Mouse (Mus musculus) left cerebral cortex, adult 2 months (tissue): Measurements from ENCODE around the gene Rapgef1. TPM values are rescaled to one million over a fixed set of nuclear protein-coding genes. Genes with fewer than 3 reads are reported as not detected.

Source experiments
- DNase-seq, 2 experiments: peaks; one replicate each; pipeline ENCODE4 v3.0.0; 2021 to 2022; ENCODE audit warnings: low spot score in 2 of 2, mixed read lengths in 1 of 2; ENCODE audit errors: extremely low spot score in 1 of 2
- H3K27ac ChIP-seq: fragments of 200-600 bp; 2 replicates; pipeline ENCODE4 v1.8.1; 2022
- H3K4me3 ChIP-seq: fragments of 200-600 bp; 2 replicates; pipeline ENCODE4 v1.8.1; 2022
- CTCF ChIP-seq: fragments of 200-600 bp; IDR thresholded peaks from 2 replicates; pipeline ENCODE4 v1.8.1; 2022; ENCODE audit warnings: antibody characterized with exemption, mild to moderate bottlenecking, moderate library complexity
- intact Hi-C: fragments of 180-260 bp; cut with DNase I; formaldehyde crosslinking; loops from one replicate; pipeline ENCODE4 v1.15.1; 2025
- total RNA-seq, 2 experiments: library from RNA; stranded (reverse); gene quantifications; 2 replicates each; pipeline ENCODE4 v1.2.3; 2021

Gene Rapgef1
- total RNA-seq, 2 experiments from 2014 or later, result 102 to 108 TPM

DNA sequence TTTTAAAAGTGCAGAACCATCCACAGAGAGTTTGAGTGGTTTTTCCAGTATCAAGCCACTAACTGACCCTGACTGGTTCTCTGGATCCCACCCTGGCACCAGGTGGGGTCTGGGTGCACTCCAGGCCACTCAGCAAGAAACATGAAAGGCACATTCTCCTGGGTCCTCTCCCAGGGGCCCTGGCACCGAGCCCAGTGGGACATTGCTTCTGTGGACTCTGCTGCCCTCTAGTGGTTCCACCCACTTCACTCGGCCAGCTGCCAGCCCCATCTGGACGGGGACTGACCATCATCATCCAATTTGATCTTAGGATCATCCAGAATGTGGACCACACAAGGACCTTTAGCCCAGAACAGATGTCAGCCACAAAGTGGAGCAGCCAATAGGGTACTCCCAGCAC is 15.6 kb upstream of the Rapgef1 start:
- DNase-seq, result peak; percentile 73 to 81
- intact Hi-C loops, result loop anchor here (2.0 kb wide), 1 partner anchor 403 kb away; no protein-coding TSS in a partner anchor
- H3K27ac ChIP-seq, result no peak overlapping the region
- TF ChIP-seq CTCF, result peak; percentile 91
- H3K4me3 ChIP-seq, result no peak overlapping the region

DNA sequence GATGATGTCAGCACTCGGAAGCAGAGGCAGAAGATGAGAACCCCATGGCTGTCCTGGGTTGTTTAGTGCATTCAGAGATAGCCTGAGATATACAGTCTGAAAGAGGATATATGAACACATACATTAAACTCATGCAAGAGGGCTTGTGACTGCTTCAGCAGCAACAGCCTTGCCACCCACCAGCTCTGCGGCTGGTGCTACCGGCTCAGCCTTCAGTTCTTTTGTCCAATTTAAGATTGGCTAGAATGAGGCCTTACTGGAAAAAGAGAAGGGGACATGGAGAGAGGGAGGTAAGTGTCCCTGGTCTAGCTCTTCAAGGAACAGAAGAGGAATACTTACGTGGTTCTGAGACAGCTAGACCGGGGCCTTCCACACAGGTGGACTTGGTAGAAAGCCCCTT is 13.9 kb upstream of the Rapgef1 start:
- TF ChIP-seq CTCF, result no peak

DNA sequence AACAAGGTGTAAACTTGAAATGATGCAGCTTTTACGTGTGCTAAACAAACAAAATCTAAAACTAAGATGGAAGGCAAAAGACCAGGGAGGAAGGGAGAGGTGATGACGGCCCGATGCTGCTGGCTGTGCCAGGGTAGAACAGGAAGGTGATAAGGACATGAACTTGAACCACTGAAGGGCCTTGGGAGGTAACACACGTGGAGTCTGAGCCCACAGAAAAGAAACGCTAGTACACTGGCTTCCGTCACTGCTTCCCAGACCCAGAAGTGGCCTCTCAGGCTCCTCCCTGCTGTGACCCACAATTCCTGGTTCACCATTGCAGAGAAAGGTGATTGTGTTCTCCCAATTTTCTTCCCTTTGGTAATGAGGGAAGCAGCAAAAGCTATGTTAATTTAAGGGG is 13.1 kb upstream of the Rapgef1 start:
- Histone ChIP-seq H3K4me3 (no peak overlapping the region), H3K27ac (no peak overlapping the region)
- TF ChIP-seq CTCF, result no peak
- DNase-seq, result no peak
- intact Hi-C loops, result no loop called here

More for the DNA sequence above, 13.9 kb upstream of the Rapgef1 start:
- no peak for DNase-seq
- intact Hi-C loops, result loop anchor here (2.0 kb wide), 1 partner anchor 405 kb away; no protein-coding TSS in a partner anchor
- Histone ChIP-seq H3K4me3 (no peak overlapping the region), H3K27ac (no peak overlapping the region; the same call in 1 of the 2 replicates)

DNA sequence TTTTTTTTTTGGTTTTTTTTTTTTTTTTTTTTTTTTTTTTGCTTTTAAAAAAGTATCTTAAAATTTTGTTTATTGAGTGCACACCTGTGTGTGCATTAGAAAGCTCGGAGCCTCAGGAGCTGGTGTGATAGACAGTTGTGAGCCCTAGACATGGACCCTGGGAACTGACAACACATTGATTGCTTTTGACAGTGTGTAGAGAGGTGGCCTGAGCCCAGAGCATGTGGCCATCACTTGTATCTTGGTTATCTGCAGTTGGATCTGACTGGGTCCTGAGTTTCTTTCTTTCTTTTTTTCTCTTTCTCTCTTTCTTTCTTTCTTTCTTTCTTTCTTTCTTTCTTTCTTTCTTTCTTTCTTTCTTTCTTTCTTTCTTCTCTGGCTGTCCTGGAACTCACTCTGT is 2.2 kb upstream of the Rapgef1 start:
- DNase-seq, result no peak
- Histone ChIP-seq H3K4me3 (no peak overlapping the region), H3K27ac (no peak overlapping the region)
- TF ChIP-seq CTCF, result no peak
- intact Hi-C loops, result no loop called here

- TF ChIP-seq CTCF, result no peak
- no peak overlapping the region for H3K27ac ChIP-seq
- no peak overlapping the region for H3K4me3 ChIP-seq
- intact Hi-C loops, result no loop called here
- no peak for DNase-seq
Measured at GRCm38 (mm10) chr2:29618926-29619483, 515 bp upstream of the Rapgef1 start.

DNA sequence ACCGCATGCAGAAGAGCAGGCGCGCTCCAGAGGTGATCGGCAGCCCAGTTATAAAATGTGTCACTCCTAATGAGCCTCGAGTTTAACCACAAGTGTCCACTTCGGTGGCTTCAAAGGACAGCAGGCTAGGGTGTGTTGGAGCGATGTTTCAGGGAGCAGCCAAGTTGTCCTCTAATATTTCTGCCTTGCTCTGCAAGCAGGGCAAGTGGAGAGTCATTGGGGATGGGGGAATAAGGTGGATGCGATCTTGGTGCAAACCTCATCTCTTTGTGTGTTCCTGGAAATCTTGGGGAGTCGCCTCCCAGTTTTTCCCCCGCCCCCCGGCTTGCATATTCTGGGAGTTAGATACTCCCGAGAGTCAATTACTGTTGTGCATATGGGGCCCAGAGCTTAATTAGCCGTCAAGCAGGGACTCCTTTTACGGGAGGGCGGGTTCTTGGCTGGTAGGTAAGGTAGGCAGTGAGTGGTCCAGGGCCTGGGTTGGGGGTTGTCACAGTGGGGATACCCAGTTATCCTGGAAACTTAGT is 844 bp downstream of the Rapgef1 start:
- TF ChIP-seq CTCF, result no peak
- intact Hi-C loops, result loop anchor here (2.0 to 5.0 kb wide), 4 partner anchors 28 to 112 kb away; no protein-coding TSS in a partner anchor
- Histone ChIP-seq H3K27ac (peak overlapping the region; percentile 91), H3K4me3 (peak overlapping the region; percentile 76)
- DNase-seq, result no peak

DNA sequence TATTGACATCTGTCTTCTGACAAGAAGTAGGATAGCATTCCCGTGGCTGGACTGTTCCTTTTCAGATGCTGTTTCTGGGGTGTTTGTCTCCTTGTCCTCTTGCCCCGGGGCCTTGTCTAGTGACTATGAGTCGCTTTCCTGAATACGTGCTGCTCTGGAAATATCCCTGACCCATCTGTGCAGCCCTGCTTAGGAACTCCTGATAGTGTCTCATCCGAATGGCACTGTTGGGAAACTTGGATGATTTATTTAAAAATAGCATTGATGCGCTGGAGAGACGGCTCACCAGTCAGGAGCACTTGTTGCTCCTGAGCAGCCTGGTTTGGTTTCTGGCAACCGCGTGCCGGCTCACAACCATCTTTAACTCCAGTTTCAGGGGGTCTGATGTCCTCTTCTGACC is 1.6 kb downstream of the Rapgef1 start:
- Histone ChIP-seq H3K4me3 (peak overlapping the region; percentile 76), H3K27ac (no peak overlapping the region)
- TF ChIP-seq CTCF, result no peak
- intact Hi-C loops, result loop anchor here (2.0 to 5.0 kb wide), 4 partner anchors 28 to 111 kb away; no protein-coding TSS in a partner anchor
- no peak for DNase-seq

DNA sequence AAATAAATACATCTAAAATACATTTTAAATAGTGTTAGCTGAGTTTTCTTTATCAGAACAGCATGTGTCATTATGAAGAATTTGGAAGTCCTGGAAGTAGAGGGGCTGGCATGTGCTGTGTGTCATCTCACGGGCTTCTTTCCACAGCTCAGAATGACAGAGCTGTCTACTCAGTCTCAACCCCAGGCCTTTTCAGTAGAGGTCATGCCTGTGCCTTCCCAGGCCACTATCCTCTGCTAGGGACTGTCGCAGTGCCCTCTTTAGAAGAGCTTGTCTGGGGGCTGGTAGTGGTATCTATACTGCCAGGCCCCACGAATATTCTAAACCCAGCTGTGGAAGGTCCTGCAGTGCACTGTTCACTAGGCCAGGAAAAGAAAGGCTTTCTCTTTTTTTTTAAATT is 2.1 kb downstream of the Rapgef1 start:
- intact Hi-C loops, result loop anchor here (2.0 to 5.0 kb wide), 4 partner anchors 27 to 111 kb away; no protein-coding TSS in a partner anchor
- Histone ChIP-seq H3K4me3 (peak overlapping the region; percentile 76), H3K27ac (no peak overlapping the region)
- no peak for DNase-seq
- no peak for TF ChIP-seq CTCF

DNA sequence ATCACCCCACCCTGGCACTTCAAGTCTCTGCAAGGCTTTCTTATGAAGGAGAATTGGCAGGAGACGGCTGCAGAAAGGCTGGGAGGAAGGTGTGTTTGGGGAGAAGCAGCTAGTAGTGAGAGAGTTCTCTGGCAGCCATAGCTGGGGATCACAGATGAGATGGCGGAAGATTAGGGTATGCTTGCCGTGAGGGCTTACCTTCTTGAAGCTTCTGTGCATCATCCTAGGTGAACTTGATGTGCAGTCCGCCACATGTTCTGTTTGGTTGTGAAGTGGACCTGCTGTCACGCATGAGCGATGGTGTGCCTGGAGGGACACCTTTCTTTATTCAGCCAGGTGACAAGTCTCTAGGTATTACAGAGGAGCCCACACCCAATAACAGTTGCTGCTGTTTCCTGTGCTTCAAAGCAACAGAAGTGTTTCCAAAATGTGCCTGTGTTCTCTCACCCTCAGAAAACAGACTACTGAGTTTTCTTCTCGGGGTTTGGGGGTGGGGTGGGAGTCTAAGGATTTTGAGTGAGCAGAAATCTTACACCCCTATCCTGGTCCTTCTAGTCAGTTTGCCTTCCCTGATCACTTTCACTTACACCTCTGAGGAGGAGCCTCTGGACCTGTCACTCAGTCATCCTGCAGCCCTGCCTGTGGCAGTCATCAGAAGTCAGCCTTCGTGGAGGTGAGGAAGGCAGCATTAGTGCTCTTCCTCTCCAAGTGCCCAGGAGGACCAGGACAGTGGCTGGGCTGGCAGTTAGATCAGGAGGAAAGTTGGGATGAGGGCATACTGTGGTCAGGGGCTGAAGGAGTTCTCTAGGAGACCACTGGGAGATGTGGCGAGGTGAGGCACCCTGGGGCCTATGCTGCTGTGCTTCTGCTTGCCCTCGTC is 2.8 kb downstream of the Rapgef1 start:
- TF ChIP-seq CTCF, result no peak
- Histone ChIP-seq H3K27ac (no peak overlapping the region), H3K4me3 (no peak overlapping the region)
- no peak for DNase-seq
- intact Hi-C loops, result loop anchor here (5.0 kb wide), 2 partner anchors 90 to 110 kb away; no protein-coding TSS in a partner anchor

DNA sequence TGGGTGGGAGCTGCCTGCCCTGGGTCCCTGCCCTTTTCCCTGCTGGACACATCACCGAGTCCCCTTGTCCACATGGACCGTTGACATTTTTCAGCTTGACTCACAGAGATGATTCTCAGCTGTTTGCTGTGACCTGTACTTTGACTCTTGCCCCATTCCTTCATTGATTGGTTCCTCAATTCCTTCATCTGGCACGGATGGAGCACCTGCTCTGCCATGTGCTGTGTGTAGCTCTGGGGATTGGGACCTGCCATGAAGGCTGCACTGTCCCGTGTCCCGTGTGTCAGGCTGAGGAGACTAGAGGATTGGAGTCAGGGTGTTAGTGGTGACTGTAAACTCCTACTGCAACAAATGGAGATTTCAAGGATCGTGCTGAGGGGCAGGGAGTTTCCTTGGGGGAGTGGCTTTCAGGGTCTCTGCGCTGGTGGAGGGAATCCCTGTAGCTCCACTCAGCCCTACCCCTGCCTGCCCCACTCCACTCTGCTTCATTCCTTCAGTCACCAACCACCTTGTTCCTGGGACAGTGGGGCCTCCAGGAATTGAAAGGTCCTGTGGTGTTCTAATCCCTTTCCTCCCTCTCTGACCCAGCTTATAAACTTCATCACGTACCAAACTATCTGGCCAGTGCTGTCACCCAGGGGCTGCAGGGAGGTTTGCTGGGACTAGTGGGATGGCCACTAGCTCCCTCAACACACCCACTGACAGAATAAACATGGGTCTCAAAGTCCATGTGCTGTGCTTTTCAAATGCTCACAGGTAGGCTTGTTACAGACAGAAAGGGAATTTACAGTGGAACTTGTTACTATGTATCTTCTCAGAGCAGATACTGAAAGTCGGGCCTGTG is 3.9 kb downstream of the Rapgef1 start:
- no peak for DNase-seq
- Histone ChIP-seq H3K4me3 (no peak overlapping the region), H3K27ac (no peak overlapping the region)
- intact Hi-C loops, result loop anchor here (5.0 kb wide), 2 partner anchors 89 to 109 kb away; no protein-coding TSS in a partner anchor
- no peak for TF ChIP-seq CTCF

- no peak for DNase-seq
- Histone ChIP-seq H3K27ac (peak overlapping the region; percentile 69), H3K4me3 (no peak overlapping the region)
- TF ChIP-seq CTCF, result no peak
- intact Hi-C loops, result loop anchor here (5.0 kb wide), 2 partner anchors 88 to 108 kb away; no protein-coding TSS in a partner anchor
Measured at GRCm38 (mm10) chr2:29624091-29624608, 4.6 kb downstream of the Rapgef1 start.
